In the genomic region with DNA sequence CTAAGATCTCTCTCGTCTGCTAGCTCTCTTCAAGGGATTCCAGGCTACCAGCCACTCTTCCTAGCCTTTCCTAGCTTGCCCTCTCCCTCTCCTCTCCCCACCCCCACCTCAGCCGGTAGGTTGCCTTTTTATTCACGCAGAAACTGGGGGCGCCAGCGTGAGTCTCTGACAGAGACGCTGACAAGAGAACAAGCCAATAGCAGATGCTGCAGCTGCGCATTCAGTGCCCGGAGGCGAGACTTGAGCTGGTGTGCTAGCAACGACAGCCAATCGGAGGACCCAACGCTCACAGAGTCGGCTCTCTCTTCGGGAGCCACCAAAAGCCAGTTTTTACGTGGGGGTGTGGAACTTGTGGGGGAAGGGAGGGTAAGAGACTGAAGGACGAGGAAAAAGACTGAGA, we compare ENCODE assay signal across 8 mouse cellular contexts. TPM values are rescaled to one million over a fixed set of nuclear protein-coding genes. Genes with fewer than 3 reads are reported as not detected.
DNase-seq lines count a peak whose midpoint lies in the region; ATAC-seq and TF ChIP-seq lines count a peak whose summit lies in the region.

No protein-coding gene starts in this region.

- H3K4me2 ChIP-seq in CH12.LX (ENCODE audit: insufficient read depth, low read depth, poor library complexity, severe bottlenecking) = no peak overlapping the region; the same call in 1 of the 2 replicates
- H3K4me2 ChIP-seq in forebrain, embryonic 14.5 days (ENCODE audit: low read length) = peak overlapping the region; percentile 62

- 22% methylated on average over 16 of the region's 16 CpGs for WGBS in forebrain, embryonic 14.5 days
- 24% methylated on average over 16 of the region's 16 CpGs for WGBS in lung, adult 2 months

- ATAC-seq in forebrain, embryonic 14.5 days = peak; percentile 99
- ATAC-seq in neutrophil, adult 5-6 weeks (ENCODE audit: extremely low read depth, insufficient number of reproducible peaks, low FRiP score, poor library complexity, severe bottlenecking) = peak; percentile 85

- in situ Hi-C loops in CH12.LX (cut with MboI; ENCODE audit: low pct_ligation_motif_present, low pct_unique_long_range_greater_than_20kb, low sequenced_read_pairs) = no loop called here

- no peaks in the 10 kb centered on the region for H3K36me3 ChIP-seq in CH12.LX (replicated peaks in 1 of 2; ENCODE audit: control insufficient read depth in 1 of 2, insufficient read depth in 1 of 2, low read length in 1 of 2)
- H3K36me3 ChIP-seq in forebrain, embryonic 14.5 days (ENCODE audit: control insufficient read depth, insufficient read depth, low read length) = no peaks in the 10 kb centered on the region

- peak overlapping the region; percentile 56 to 72 (median 59) for H3K4me3 ChIP-seq in CH12.LX (replicated peaks in 1 of 3; ENCODE audit: low read depth in 2 of 3, low read length in 2 of 3, poor library complexity in 1 of 3)
- peak overlapping the region; percentile 39 for H3K4me3 ChIP-seq in forebrain, embryonic 14.5 days (ENCODE audit: low read depth, low read length)
- H3K4me3 ChIP-seq in lung, adult 2 months (replicated peaks; ENCODE audit: extremely low read depth, low read depth, low read length) = peak overlapping the region; percentile 77

- peak; percentile 70 for TF ChIP-seq POLR2A in CH12.LX (IDR thresholded peaks at IDR 0.05; ENCODE audit: low read depth, low read length)
- peak; percentile 50; the same call in 1 of the 2 replicates for TF ChIP-seq POLR2A in lung, adult 2 months (IDR thresholded peaks at IDR 0.05; ENCODE audit: borderline replicate concordance, extremely low read depth, low read depth, low read length)

- no peak for TF ChIP-seq EP300 in CH12.LX (IDR thresholded peaks at IDR 0.05; ENCODE audit: low read length)

- TF ChIP-seq RAD21 in CH12.LX (IDR thresholded peaks at IDR 0.05; ENCODE audit: low read depth, low read length) = no peak

- DNase-seq in CH12.LX (ENCODE audit: extremely low read depth) = peak; percentile 91
- DNase-seq in c-Kit-positive CD71-positive TER-119-negative erythroid progenitor cells, embryonic 14.5 days (ENCODE audit: low read depth) = peak; percentile 61
- DNase-seq in forebrain, embryonic 14.5 days (ENCODE audit: low spot score) = peak; percentile 97
- DNase-seq in heart, postnatal 25 days (ENCODE audit: low spot score) = peak; percentile 81
- DNase-seq in layer of hippocampus, adult 18-20 months (ENCODE audit: low spot score in 2 of 2) = peak; percentile 86 to 93
- DNase-seq in lung, adult 2 months = peak; percentile 43
- peak; percentile 76 to 79 for DNase-seq in thymus, adult 18-20 months

- no peaks in the 10 kb centered on the region for H3K27me3 ChIP-seq in CH12.LX (replicated peaks)
- no peaks in the 10 kb centered on the region for H3K27me3 ChIP-seq in forebrain, embryonic 14.5 days (replicated peaks; ENCODE audit: control insufficient read depth, insufficient read depth, low read length)

- intact Hi-C loops in heart, postnatal 25 days (cut with DNase I) = loop anchor here (10.0 kb wide), 1 partner anchor 278 kb away; a partner anchor contains a TSS

- dilution Hi-C loops in CH12.LX (cut with MboI; ENCODE audit: extremely low pct_ligation_motif_present, extremely low pct_unique_long_range_greater_than_20kb, low sequenced_read_pairs) = no loop called here

- H3K27ac ChIP-seq in CH12.LX (ENCODE audit: insufficient read depth, low read depth) = no peak overlapping the region
- H3K27ac ChIP-seq in forebrain, embryonic 14.5 days (ENCODE audit: low read depth, low read length) = peak overlapping the region; percentile 86

- H3K9me3 ChIP-seq in CH12.LX (replicated peaks; ENCODE audit: low read length) = no peaks in the 10 kb centered on the region
- no peaks in the 10 kb centered on the region for H3K9me3 ChIP-seq in forebrain, embryonic 14.5 days (replicated peaks; ENCODE audit: control insufficient read depth, low read length)

- H3K4me1 ChIP-seq in CH12.LX (ENCODE audit: control insufficient read depth in 1 of 2, insufficient read depth in 2 of 2) = no peaks in the 10 kb centered on the region
- no peaks in the 10 kb centered on the region for H3K4me1 ChIP-seq in forebrain, embryonic 14.5 days (ENCODE audit: control insufficient read depth, insufficient read depth, low read length)
- no peaks in the 10 kb centered on the region for H3K4me1 ChIP-seq in lung, adult 2 months (ENCODE audit: control insufficient read depth, insufficient read depth, low read length)

- no peaks in the 10 kb centered on the region for H3K79me2 ChIP-seq in CH12.LX (replicated peaks; ENCODE audit: control insufficient read depth, extremely low read depth, insufficient read depth, poor library complexity, severe bottlenecking)

- no peak for TF ChIP-seq CTCF in CH12.LX (conservative IDR thresholded peaks at IDR 0.05 in 1 of 2, IDR thresholded peaks at IDR 0.05 in 1 of 2; ENCODE audit: low read depth in 2 of 2, low read length in 2 of 2)
- no peak for TF ChIP-seq CTCF in lung, adult 2 months (IDR thresholded peaks at IDR 0.05; ENCODE audit: insufficient read depth, low read length)

- peak overlapping the region; percentile 83 for H3K9ac ChIP-seq in CH12.LX (ENCODE audit: insufficient read depth, low read depth)
- peak overlapping the region; percentile 69 for H3K9ac ChIP-seq in forebrain, embryonic 14.5 days (ENCODE audit: low read length)

TF ChIP-seq in CH12.LX, 34 proteins besides CTCF, POLR2A, EP300 and RAD21:
- TF ChIP-seq E2F4 (IDR thresholded peaks at IDR 0.05; ENCODE audit: insufficient replicate concordance, low read depth, low read length) = no peak
- TF ChIP-seq NRF1 (IDR thresholded peaks at IDR 0.05; ENCODE audit: low read depth, low read length) = peak; percentile 81
- TF ChIP-seq KAT2A (IDR thresholded peaks at IDR 0.05; ENCODE audit: insufficient replicate concordance, low read length) = 0 out of 2 replicates have a peak, but pooled peaks have one; percentile 30
- no peak for TF ChIP-seq SMC3 (IDR thresholded peaks at IDR 0.05; ENCODE audit: low read depth, low read length)
- no peak for TF ChIP-seq MAFK (IDR thresholded peaks at IDR 0.05; ENCODE audit: insufficient replicate concordance, low read length)
- TF ChIP-seq PAX5 (IDR thresholded peaks at IDR 0.05; ENCODE audit: low read length) = no peak
- no peak for TF ChIP-seq JUN (IDR thresholded peaks at IDR 0.05; ENCODE audit: insufficient read depth, low read depth, low read length)
- TF ChIP-seq USF2 (conservative IDR thresholded peaks at IDR 0.05; ENCODE audit: low read depth, low read length) = no peak
- TF ChIP-seq POLR2AphosphoS2 (IDR thresholded peaks at IDR 0.05; ENCODE audit: low read depth, low read length) = no peak
- TF ChIP-seq TCF12 (IDR thresholded peaks at IDR 0.05; ENCODE audit: low read depth, low read length) = no peak
- TF ChIP-seq IRF4 (IDR thresholded peaks at IDR 0.05; ENCODE audit: low read depth, low read length) = peak; percentile 23; the same call in 1 of the 2 replicates
- TF ChIP-seq ZKSCAN1 (IDR thresholded peaks at IDR 0.05; ENCODE audit: borderline replicate concordance, low read depth, low read length) = no peak
- TF ChIP-seq MAZ (IDR thresholded peaks at IDR 0.05; ENCODE audit: low read depth, low read length) = peak; percentile 78; the same call in 1 of the 2 replicates
- TF ChIP-seq JUND (conservative IDR thresholded peaks at IDR 0.05; ENCODE audit: low read depth, low read length) = no peak
- peak; percentile 88 for TF ChIP-seq CHD2 (IDR thresholded peaks at IDR 0.05; ENCODE audit: low read length)
- peak; percentile 61 for TF ChIP-seq HCFC1 (IDR thresholded peaks at IDR 0.05; ENCODE audit: low read depth, low read length)
- TF ChIP-seq NELFE (IDR thresholded peaks at IDR 0.05; ENCODE audit: low read depth, low read length) = 0 out of 2 replicates have a peak, but pooled peaks have one; percentile 35
- TF ChIP-seq MXI1 (IDR thresholded peaks at IDR 0.05; ENCODE audit: low read depth, low read length) = no peak
- TF ChIP-seq CHD1 (IDR thresholded peaks at IDR 0.05; ENCODE audit: low read depth, low read length) = peak; percentile 86; the same call in 1 of the 2 replicates
- peak; percentile 41; the same call in 1 of the 2 replicates for TF ChIP-seq MEF2A (IDR thresholded peaks at IDR 0.05; ENCODE audit: borderline replicate concordance, low read depth, low read length)
- peak; percentile 42; the same call in 1 of the 2 replicates for TF ChIP-seq ELF1 (IDR thresholded peaks at IDR 0.05; ENCODE audit: low read depth, low read length)
- TF ChIP-seq ZNF384 (IDR thresholded peaks at IDR 0.05; ENCODE audit: low read depth, low read length) = no peak
- 0 out of 2 replicates have a peak, but pooled peaks have one; percentile 33 for TF ChIP-seq BHLHE40 (IDR thresholded peaks at IDR 0.05; ENCODE audit: low read depth, low read length)

RNA-seq across cellular contexts. Expression of a gene that starts 30.3 kb away (rescaled TPM):
- total RNA-seq in CH12.LX (2012; rRNA removed) = 0.42 and 0.64 TPM in 2 replicates
- total RNA-seq in CH12.LX (2014; rRNA removed) = 0.39 and 0.58 TPM in 2 replicates
- polyA plus RNA-seq in CH12.LX (2012; ENCODE audit: insufficient read length, low read depth) = 0.73 and 0.95 TPM in 2 replicates
- 30.5 and 36.2 TPM in 2 replicates for polyA plus RNA-seq in forebrain, embryonic 14.5 days (2014; fragmentation: Nextera tagmentation; extraction: Ambion mirVana)
- 10 to 100 TPM; 15.9 to 16.5 TPM for total RNA-seq in heart, postnatal 25 days (2021)
- 100 to 1,000 TPM; 280 to 286 TPM for total RNA-seq in layer of hippocampus, adult 18-20 months (2021)
- 1.8 and 2.4 TPM in 2 replicates for polyA plus RNA-seq in lung, adult 2 months (2012; rRNA removed)
- total RNA-seq in neutrophil, adult 5-6 weeks (2017) = 0.23 and 0.25 TPM in 2 replicates

Comparison
In these comparisons a context has a peak if more than half of its experiments do, and no peak if none do; other contexts are left out.
1. DNase-seq: peak in every context shown above with its lines; median percentile 97 in forebrain, embryonic 14.5 days; 91 in CH12.LX; 90 in layer of hippocampus, adult 18-20 months; 81 in heart, postnatal 25 days; 78 in thymus, adult 18-20 months; 61 in c-Kit-positive CD71-positive TER-119-negative erythroid progenitor cells, embryonic 14.5 days; 43 in lung, adult 2 months.
2. RNA of a gene that starts 30.3 kb away (total RNA-seq): 280 to 286 TPM in layer of hippocampus, adult 18-20 months; 15.9 to 16.5 TPM in heart, postnatal 25 days, 0.39 to 0.64 TPM in CH12.LX and 0.23 to 0.25 TPM in neutrophil, adult 5-6 weeks; every median in the first group is over 10 times any median in the second.
3. Peak in every context shown above with its lines, with median percentiles within 50 percentile points of each other: H3K4me3 ChIP-seq.